In genomic region chr3:60575945-60576344, GRCm38 (mm10) we compare ENCODE assay signal across 9 mouse cellular contexts.
A peak's percentile ranks its signal among the peaks of the same experiment; 100 is the strongest.
DNase-seq lines count a peak whose midpoint lies in the region; ATAC-seq and TF ChIP-seq lines count a peak whose summit lies in the region.
"Had no signal": no experiment of that assay in that cellular context is flagged by ENCODE, and none has a peak within 500 bp of the region (broad histone marks: within the 10 kb centered on the region; RNA-seq: fewer than 3 reads in every experiment).

No protein-coding gene starts in this region.

- peak overlapping the region; percentile 49 for H3K4me2 ChIP-seq in heart, embryonic 15.5 days
- H3K4me2 ChIP-seq in lung, postnatal 0 days (replicated peaks; ENCODE audit: low read depth, low read length) = no peak overlapping the region; the same call in 1 of the 2 replicates
- no peak overlapping the region for H3K4me2 ChIP-seq in limb, embryonic 12.5 days
- H3K4me2 ChIP-seq in stomach, postnatal 0 days (replicated peaks; ENCODE audit: low read depth) = peak overlapping the region; percentile 15; the same call in 1 of the 2 replicates

- H3K9ac ChIP-seq in heart, embryonic 15.5 days = no peak overlapping the region
- H3K9ac ChIP-seq in lung, postnatal 0 days (replicated peaks; ENCODE audit: low read depth) = no peak overlapping the region
- H3K9ac ChIP-seq in limb, embryonic 12.5 days (replicated peaks) = no peak overlapping the region
- H3K9ac ChIP-seq in stomach, postnatal 0 days (ENCODE audit: low read length) = no peak overlapping the region

- no peak for TF ChIP-seq EP300 in lung, postnatal 0 days (IDR thresholded peaks at IDR 0.05)
- no peak for TF ChIP-seq EP300 in stomach, postnatal 0 days (optimal IDR thresholded peaks at IDR 0.05)

- intact Hi-C loops in heart, postnatal 36 days (cut with DNase I) = loop anchor here (10.0 kb wide), 1 partner anchor 789 kb away; the partner anchor contains the start of genes B430305J03Rik and Rap2b

- H3K27me3 ChIP-seq in heart, embryonic 15.5 days = no peaks in the 10 kb centered on the region
- H3K27me3 ChIP-seq in lung, postnatal 0 days (replicated peaks; ENCODE audit: insufficient read depth, low read length) = no peaks in the 10 kb centered on the region
- no peaks in the 10 kb centered on the region for H3K27me3 ChIP-seq in limb, embryonic 12.5 days
- H3K27me3 ChIP-seq in stomach, postnatal 0 days (ENCODE audit: control insufficient read depth, insufficient read depth, low read length) = no peaks in the 10 kb centered on the region

- ATAC-seq in heart, embryonic 15.5 days (replicated peaks; ENCODE audit: insufficient number of reproducible peaks, insufficient read depth, low FRiP score, low read depth) = no peak
- ATAC-seq in lung, postnatal 0 days = no peak
- no peak for ATAC-seq in limb, embryonic 12.5 days (ENCODE audit: insufficient number of reproducible peaks, insufficient read depth, low FRiP score, low TSS enrichment, low read depth)
- no peak for ATAC-seq in stomach, postnatal 0 days (ENCODE audit: low FRiP score, low TSS enrichment)

- H3K4me1 ChIP-seq in heart, embryonic 15.5 days (replicated peaks) = peaks cover 74% of the 10 kb centered on the region
- peaks cover 43% of the 10 kb centered on the region for H3K4me1 ChIP-seq in lung, postnatal 0 days (ENCODE audit: insufficient read depth, low read depth, low read length)
- H3K4me1 ChIP-seq in limb, embryonic 12.5 days (replicated peaks) = peaks cover 41% of the 10 kb centered on the region
- peaks cover 23% of the 10 kb centered on the region for H3K4me1 ChIP-seq in stomach, postnatal 0 days (replicated peaks; ENCODE audit: control insufficient read depth, insufficient read depth)

- H3K36me3 ChIP-seq in heart, embryonic 15.5 days = no peaks in the 10 kb centered on the region
- no peaks in the 10 kb centered on the region for H3K36me3 ChIP-seq in lung, postnatal 0 days (ENCODE audit: insufficient read depth, low read length)
- H3K36me3 ChIP-seq in limb, embryonic 12.5 days = no peaks in the 10 kb centered on the region
- no peaks in the 10 kb centered on the region for H3K36me3 ChIP-seq in stomach, postnatal 0 days (ENCODE audit: control insufficient read depth, insufficient read depth, low read length)

- H3K27ac ChIP-seq in heart, embryonic 15.5 days = peak overlapping the region; percentile 79
- peak overlapping the region; percentile 27; the same call in 1 of the 2 replicates for H3K27ac ChIP-seq in lung, postnatal 0 days (ENCODE audit: low read length)
- 0 out of 2 replicates have a peak overlapping the region, but pooled peaks have one; percentile 53 for H3K27ac ChIP-seq in limb, embryonic 12.5 days
- 0 out of 2 replicates have a peak overlapping the region, but pooled peaks have one; percentile 36 for H3K27ac ChIP-seq in stomach, postnatal 0 days (replicated peaks)

- peak overlapping the region; percentile 27; the same call in 1 of the 2 replicates for H3K4me3 ChIP-seq in heart, embryonic 15.5 days
- no peak overlapping the region for H3K4me3 ChIP-seq in lung, postnatal 0 days (ENCODE audit: low read depth, low read length)
- H3K4me3 ChIP-seq in limb, embryonic 12.5 days (replicated peaks) = no peak overlapping the region
- H3K4me3 ChIP-seq in stomach, postnatal 0 days (ENCODE audit: low read depth, low read length) = no peak overlapping the region
- H3K4me3 ChIP-seq: erythroblast, embryonic 14.5 days had no signal

- H3K9me3 ChIP-seq in heart, embryonic 15.5 days (replicated peaks) = no peaks in the 10 kb centered on the region
- no peaks in the 10 kb centered on the region for H3K9me3 ChIP-seq in lung, postnatal 0 days (ENCODE audit: low read length)
- no peaks in the 10 kb centered on the region for H3K9me3 ChIP-seq in limb, embryonic 12.5 days
- H3K9me3 ChIP-seq in stomach, postnatal 0 days (ENCODE audit: control insufficient read depth, low read length) = no peaks in the 10 kb centered on the region

- no peak for TF ChIP-seq CTCF in lung, postnatal 0 days (IDR thresholded peaks at IDR 0.05)
- no peak for TF ChIP-seq CTCF in stomach, postnatal 0 days (IDR thresholded peaks at IDR 0.05; ENCODE audit: low read depth)

- DNase-seq in heart, postnatal 36 days = no peak
- no peak for DNase-seq in lung, postnatal 0 days (ENCODE audit: low spot score)
- DNase-seq in lung, postnatal 10 days = no peak
- no peak for DNase-seq in stomach, postnatal 0 days (ENCODE audit: low spot score)
- no peak for DNase-seq in MN1 (ENCODE audit: low spot score)
- DNase-seq: thymus, postnatal 14 days had no signal

- WGBS in heart, embryonic 15.5 days = 21% methylated on average over 2 of the region's 2 CpGs
- WGBS in lung, postnatal 0 days = 33% methylated on average over 2 of the region's 2 CpGs
- 57% methylated on average over 2 of the region's 2 CpGs for WGBS in limb, embryonic 12.5 days
- WGBS in stomach, postnatal 0 days = 51% methylated on average over 2 of the region's 2 CpGs

Comparison
In these comparisons a context has a peak if more than half of its experiments do, and no peak if none do; other contexts are left out.
1. H3K27ac ChIP-seq: peak in every context shown above with its lines; median percentile 79 in heart, embryonic 15.5 days; 53 in limb, embryonic 12.5 days; 36 in stomach, postnatal 0 days; 27 in lung, postnatal 0 days.
2. H3K4me2 ChIP-seq: peak in heart, embryonic 15.5 days (single experiment) and stomach, postnatal 0 days (single experiment); none in lung, postnatal 0 days (single experiment) and limb, embryonic 12.5 days (single experiment).